Mouse (Mus musculus) stomach, embryonic 16.5 days (tissue): ENCODE measurements at regions not wholly inside any gene's neighbourhood (a gene's known extent, or its start where the extent isn't known, plus 50 kb on each side); places are given as distances from the start of the nearest gene placed in this dataset.

Source experiments
- ATAC-seq: fragments of 200-750 bp; cut with Nextera tagmentation; 2 replicates; pipeline ENCODE4 v1.8.0; 2017; ENCODE audit warnings: moderate number of reproducible peaks, moderate TSS enrichment; ENCODE audit not compliant: insufficient read depth, low FRiP score
- H3K27ac ChIP-seq: fragments of 300-500 bp; sonication (generic); 2 replicates; pipeline ENCODE4 v1.5.1; 2014; ENCODE audit warnings: low read length
- H3K27me3 ChIP-seq: fragments of 300-500 bp; sonication (generic); 2 replicates; pipeline ENCODE4 v1.6.1; 2014; ENCODE audit warnings: low read length, control low read depth, mixed read lengths; ENCODE audit not compliant: control insufficient read depth, insufficient read depth
- H3K36me3 ChIP-seq: fragments of 300-500 bp; sonication (generic); 2 replicates; pipeline ENCODE4 v1.6.1; 2014; ENCODE audit warnings: low read length; ENCODE audit not compliant: control insufficient read depth, insufficient read depth
- H3K4me1 ChIP-seq: fragments of 300-500 bp; sonication (generic); 2 replicates; pipeline ENCODE4 v1.6.1; 2014; ENCODE audit warnings: low read length, control low read depth, mixed read lengths; ENCODE audit not compliant: control insufficient read depth, insufficient read depth
- H3K4me2 ChIP-seq: fragments of 300-500 bp; sonication (generic); 2 replicates; pipeline ENCODE4 v1.6.1; 2014; ENCODE audit warnings: low read depth, low read length, mixed read lengths
- H3K4me3 ChIP-seq: fragments of 300-500 bp; sonication (generic); replicated peaks from 2 replicates; pipeline ENCODE4 v1.5.1; 2014; ENCODE audit warnings: mild to moderate bottlenecking, low read length
- H3K9ac ChIP-seq: fragments of 300-500 bp; sonication (generic); 2 replicates; pipeline ENCODE4 v1.6.1; 2014; ENCODE audit warnings: low read length
- H3K9me3 ChIP-seq: fragments of 300-500 bp; sonication (generic); replicated peaks from 2 replicates; pipeline ENCODE4 v1.6.1; 2016; ENCODE audit warnings: low read length, control low read depth; ENCODE audit not compliant: control insufficient read depth
- WGBS: fragments of 180-500 bp; shearing (Covaris S2); extraction: QIAGEN DNeasy Blood & Tissue Kit; methylation state at CpG from one replicate; pipeline ENCODE4 v1.1.7; 2014; 5-methylcytosine and 5-hydroxymethylcytosine counted together

GRCm38 (mm10) chr4:75884371-75884770 is 606.3 kb upstream of the Dmac1 start:
- ATAC-seq = no peak
- Histone ChIP-seq H3K36me3 (no peaks in the 10 kb centered on the region), H3K27me3 (no peaks in the 10 kb centered on the region), H3K9ac (no peak overlapping the region), H3K4me1 (no peaks in the 10 kb centered on the region), H3K4me2 (no peak overlapping the region), H3K27ac (no peak overlapping the region), H3K9me3 (no peaks in the 10 kb centered on the region), H3K4me3 (no peak overlapping the region)
- WGBS = 91% methylated on average over 4 of the region's 4 CpGs

GRCm38 (mm10) chr4:75869771-75870170 is 591.7 kb upstream of the Dmac1 start:
- Histone ChIP-seq H3K27me3 (no peaks in the 10 kb centered on the region), H3K4me3 (no peak overlapping the region), H3K36me3 (no peaks in the 10 kb centered on the region), H3K4me1 (no peaks in the 10 kb centered on the region), H3K9ac (no peak overlapping the region), H3K9me3 (no peaks in the 10 kb centered on the region), H3K27ac (no peak overlapping the region), H3K4me2 (no peak overlapping the region)
- ATAC-seq = no peak
- WGBS = 86% methylated on average over 1 of the region's 1 CpGs

- no peak overlapping the region for H3K4me3 ChIP-seq
- H3K4me1 ChIP-seq = no peaks in the 10 kb centered on the region
- no peaks in the 10 kb centered on the region for H3K27me3 ChIP-seq
- H3K27ac ChIP-seq = no peak overlapping the region
- no peaks in the 10 kb centered on the region for H3K9me3 ChIP-seq
- H3K36me3 ChIP-seq = no peaks in the 10 kb centered on the region
- 66% methylated on average over 2 of the region's 2 CpGs for WGBS
- H3K9ac ChIP-seq = no peak overlapping the region
- no peak overlapping the region for H3K4me2 ChIP-seq
- ATAC-seq = no peak; the same call in 1 of the 2 replicates
These were observed 583.0 kb upstream of the Dmac1 start for GRCm38 (mm10) chr4:75861076-75861475.

- H3K27me3 ChIP-seq = no peaks in the 10 kb centered on the region
- no peaks in the 10 kb centered on the region for H3K36me3 ChIP-seq
- 67% methylated on average over 2 of the region's 2 CpGs for WGBS
- no peak overlapping the region for H3K9ac ChIP-seq
- H3K9me3 ChIP-seq = no peaks in the 10 kb centered on the region
- no peak for ATAC-seq
- no peak overlapping the region for H3K4me2 ChIP-seq
- H3K27ac ChIP-seq = no peak overlapping the region
- H3K4me1 ChIP-seq = no peaks in the 10 kb centered on the region
- no peak overlapping the region for H3K4me3 ChIP-seq
These were observed 579.8 kb upstream of the Dmac1 start for GRCm38 (mm10) chr4:75857769-75858408.

GRCm38 (mm10) chr4:75855688-75856296 is 577.7 kb upstream of the Dmac1 start:
- no peaks in the 10 kb centered on the region for H3K9me3 ChIP-seq
- 38% methylated on average over 6 of the region's 6 CpGs for WGBS
- no peak for ATAC-seq
- no peak overlapping the region for H3K4me2 ChIP-seq
- no peaks in the 10 kb centered on the region for H3K4me1 ChIP-seq
- no peaks in the 10 kb centered on the region for H3K27me3 ChIP-seq
- no peaks in the 10 kb centered on the region for H3K36me3 ChIP-seq
- H3K4me3 ChIP-seq = no peak overlapping the region
- no peak overlapping the region for H3K27ac ChIP-seq
- no peak overlapping the region for H3K9ac ChIP-seq

- no peak overlapping the region for H3K27ac ChIP-seq
- no peak overlapping the region for H3K9ac ChIP-seq
- 81% methylated on average over 2 of the region's 2 CpGs for WGBS
- ATAC-seq = no peak
- no peaks in the 10 kb centered on the region for H3K36me3 ChIP-seq
- no peaks in the 10 kb centered on the region for H3K9me3 ChIP-seq
- no peaks in the 10 kb centered on the region for H3K27me3 ChIP-seq
- no peak overlapping the region for H3K4me3 ChIP-seq
- no peaks in the 10 kb centered on the region for H3K4me1 ChIP-seq
- H3K4me2 ChIP-seq = no peak overlapping the region
These were observed 572.2 kb upstream of the Dmac1 start for GRCm38 (mm10) chr4:75850343-75850742.

- 70% methylated on average over 6 of the region's 6 CpGs for WGBS
- Histone ChIP-seq H3K4me2 (no peak overlapping the region), H3K9ac (no peak overlapping the region), H3K4me1 (no peaks in the 10 kb centered on the region), H3K27me3 (no peaks in the 10 kb centered on the region), H3K4me3 (no peak overlapping the region), H3K27ac (no peak overlapping the region), H3K36me3 (no peaks in the 10 kb centered on the region), H3K9me3 (no peaks in the 10 kb centered on the region)
- no peak for ATAC-seq
These were observed 569.7 kb upstream of the Dmac1 start for GRCm38 (mm10) chr4:75847675-75848385.

- no peak overlapping the region for H3K4me2 ChIP-seq
- WGBS = 66% methylated on average over 3 of the region's 3 CpGs
- H3K9ac ChIP-seq = no peak overlapping the region
- no peak overlapping the region for H3K27ac ChIP-seq
- no peak overlapping the region for H3K4me3 ChIP-seq
- H3K9me3 ChIP-seq = no peaks in the 10 kb centered on the region
- H3K27me3 ChIP-seq = no peaks in the 10 kb centered on the region
- H3K36me3 ChIP-seq = no peaks in the 10 kb centered on the region
- ATAC-seq = no peak
- H3K4me1 ChIP-seq = no peaks in the 10 kb centered on the region
These were observed 566.9 kb upstream of the Dmac1 start for GRCm38 (mm10) chr4:75845021-75845420.

GRCm38 (mm10) chr4:75838619-75839018 is 560.5 kb upstream of the Dmac1 start:
- Histone ChIP-seq H3K27me3 (no peaks in the 10 kb centered on the region), H3K27ac (no peak overlapping the region), H3K9ac (no peak overlapping the region), H3K36me3 (no peaks in the 10 kb centered on the region), H3K4me1 (no peaks in the 10 kb centered on the region), H3K4me3 (no peak overlapping the region), H3K4me2 (no peak overlapping the region), H3K9me3 (no peaks in the 10 kb centered on the region)
- ATAC-seq = no peak
- WGBS = 70% methylated on average over 4 of the region's 4 CpGs
